Mouse (Mus musculus) left cerebral cortex, adult 2 months (tissue): ENCODE measurements at regions not wholly inside any gene's neighbourhood (a gene's known extent, or its start where the extent isn't known, plus 50 kb on each side); places are given as distances from the start of the nearest gene placed in this dataset.

Experiments
- DNase-seq, 2 experiments: peaks; one replicate each; pipeline ENCODE4 v3.0.0; 2021 to 2022; ENCODE audit warnings: low spot score in 2 of 2, mixed read lengths in 1 of 2; ENCODE audit errors: extremely low spot score in 1 of 2
- H3K27ac ChIP-seq: fragments of 200-600 bp; 2 replicates; pipeline ENCODE4 v1.8.1; 2022
- H3K4me3 ChIP-seq: fragments of 200-600 bp; 2 replicates; pipeline ENCODE4 v1.8.1; 2022
- CTCF ChIP-seq: fragments of 200-600 bp; IDR thresholded peaks from 2 replicates; pipeline ENCODE4 v1.8.1; 2022; ENCODE audit warnings: antibody characterized with exemption, mild to moderate bottlenecking, moderate library complexity
- intact Hi-C: fragments of 180-260 bp; cut with DNase I; formaldehyde crosslinking; loops from one replicate; pipeline ENCODE4 v1.15.1; 2025

DNA sequence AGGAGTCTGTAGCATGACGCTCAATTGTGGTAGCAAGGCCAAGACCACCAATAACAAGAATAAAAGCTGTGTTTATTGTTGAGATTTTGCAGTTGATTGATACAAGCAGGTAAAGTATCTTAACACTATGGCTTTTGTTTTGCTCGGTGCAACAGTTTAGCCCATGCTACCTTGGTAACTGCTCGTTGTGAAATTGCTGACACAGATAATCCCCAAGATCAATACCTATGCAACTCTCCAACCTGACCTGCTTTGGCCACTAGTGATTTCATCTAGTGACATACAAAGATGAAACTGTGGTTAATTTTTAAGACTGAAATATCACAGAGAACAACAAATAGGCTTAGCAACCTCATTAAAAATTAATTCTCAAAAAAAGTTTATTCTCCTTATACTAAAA lies 85.2 kb upstream of the Kynu start:
- H3K27ac ChIP-seq, result no peak overlapping the region
- no peak for DNase-seq
- intact Hi-C loops, result no loop called here
- no peak overlapping the region for H3K4me3 ChIP-seq
- no peak for TF ChIP-seq CTCF

DNA sequence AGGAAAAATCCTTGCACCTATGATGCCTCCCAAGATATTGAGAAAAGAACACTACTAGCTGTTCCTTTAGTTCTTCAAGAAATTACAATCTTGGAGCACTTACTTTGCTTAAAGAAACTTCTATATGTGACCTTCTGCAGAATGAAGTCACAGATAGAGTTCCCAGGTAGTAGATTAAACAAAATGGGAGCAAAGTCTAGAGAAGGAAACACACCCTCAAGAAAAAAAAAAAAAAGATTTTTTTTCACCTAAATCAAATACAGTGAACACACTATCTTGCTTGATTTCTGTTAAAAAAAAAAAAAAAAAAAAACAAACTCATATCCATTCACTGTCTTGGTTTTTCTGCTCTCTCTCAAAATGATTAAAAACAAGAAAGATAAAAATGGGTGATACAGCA lies 76.6 kb upstream of the Kynu start:
- DNase-seq, result no peak
- Histone ChIP-seq H3K4me3 (no peak overlapping the region), H3K27ac (no peak overlapping the region)
- intact Hi-C loops, result no loop called here
- no peak for TF ChIP-seq CTCF

DNA sequence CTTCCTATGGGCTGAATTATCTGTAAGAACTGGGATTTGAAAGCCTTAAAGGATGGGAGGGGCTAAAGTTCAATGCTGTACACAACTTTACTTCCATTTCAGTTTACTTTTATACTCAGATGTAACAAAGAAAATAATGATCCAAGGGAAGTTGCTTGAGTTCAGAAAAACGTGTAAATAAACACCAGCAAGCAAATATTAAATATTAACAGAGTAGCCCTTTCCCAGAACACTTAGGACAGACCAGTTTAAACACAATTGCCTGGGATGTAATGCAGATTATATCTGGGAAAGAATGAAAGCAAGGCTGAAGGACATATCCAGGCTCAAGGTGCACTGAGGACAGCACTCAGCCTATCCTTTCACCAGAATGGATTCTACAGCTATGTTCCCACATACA lies 75.3 kb upstream of the Kynu start:
- no peak for TF ChIP-seq CTCF
- intact Hi-C loops, result no loop called here
- Histone ChIP-seq H3K4me3 (no peak overlapping the region), H3K27ac (no peak overlapping the region)
- DNase-seq, result no peak
